Mouse (Mus musculus) 3134 (cell line): Measurements from ENCODE around the gene Fnd3c2.
"Not testable (repeated sequence)": the region's sequence is repeated elsewhere in the genome, so short reads cannot be mapped to it uniquely, and the experiment has no call there.

Experiments used
- DNase-seq: peaks from one replicate; pipeline ENCODE4 v3.0.0-alpha.2; 2011; ENCODE audit warnings: low spot score; ENCODE audit not compliant: insufficient read length; ENCODE audit errors: extremely low read depth

Gene Fnd3c2

DNA sequence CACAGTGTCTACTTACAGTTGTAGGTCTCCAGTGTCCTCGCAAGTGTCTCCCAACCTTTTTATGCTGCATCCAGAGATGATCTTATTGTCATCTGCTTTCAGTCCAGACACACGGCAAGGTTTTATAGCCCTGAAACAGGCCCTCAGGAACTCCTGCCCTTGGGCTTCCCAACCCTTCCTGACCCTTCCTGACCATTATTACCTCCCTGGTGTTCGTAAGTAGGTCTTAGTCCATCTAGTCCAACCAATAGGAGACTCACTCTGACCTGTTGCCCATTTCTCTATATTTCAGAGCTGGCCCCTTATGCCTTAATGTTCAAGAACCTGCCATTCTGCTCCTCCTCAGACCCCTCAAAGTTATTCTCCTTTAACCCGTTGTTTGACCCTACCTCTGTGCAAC is at the start of gene Fnd3c2:
Gene Fnd3c2 (minus strand): TSS at position 101 of the 400 bp plus-strand sequence.
- DNase-seq = no peak

GRCm38 (mm10) chrX:106284441-106284840 is 29.3 kb upstream of the Fnd3c2 start:
- DNase-seq = no peak

- DNase-seq = no peak
Observed at GRCm38 (mm10) chrX:106221058-106221457, 34.1 kb downstream of the Fnd3c2 start, which contains the start of gene Taf9b. TSS of gene Taf9b (minus strand) at chrX:106221158.

GRCm38 (mm10) chrX:106219171-106220032 is 35.8 kb downstream of the Fnd3c2 start:
- no peak for DNase-seq

GRCm38 (mm10) chrX:106209100-106209499 is 46.1 kb downstream of the Fnd3c2 start:
- no peak for DNase-seq

DNA sequence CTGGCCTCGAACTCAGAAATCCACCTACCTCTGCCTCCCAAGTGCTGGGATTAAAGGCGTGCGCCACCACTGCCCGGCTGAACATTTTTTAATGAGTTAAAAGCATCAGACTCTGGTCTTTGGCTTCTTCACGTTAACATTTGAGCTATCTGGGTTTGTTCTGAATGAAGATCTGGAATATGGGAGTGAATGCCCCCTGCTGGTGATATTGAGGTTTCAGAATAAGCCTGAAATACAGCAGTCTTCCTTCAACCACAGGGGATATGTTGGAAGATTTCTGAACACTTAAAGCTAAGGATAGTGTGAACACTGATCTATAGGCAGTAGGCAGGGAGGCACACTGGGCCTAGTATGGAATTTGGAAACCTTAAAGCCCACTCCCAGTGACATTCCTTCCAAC is 56.3 kb downstream of the Fnd3c2 start:
- DNase-seq = no peak

DNA sequence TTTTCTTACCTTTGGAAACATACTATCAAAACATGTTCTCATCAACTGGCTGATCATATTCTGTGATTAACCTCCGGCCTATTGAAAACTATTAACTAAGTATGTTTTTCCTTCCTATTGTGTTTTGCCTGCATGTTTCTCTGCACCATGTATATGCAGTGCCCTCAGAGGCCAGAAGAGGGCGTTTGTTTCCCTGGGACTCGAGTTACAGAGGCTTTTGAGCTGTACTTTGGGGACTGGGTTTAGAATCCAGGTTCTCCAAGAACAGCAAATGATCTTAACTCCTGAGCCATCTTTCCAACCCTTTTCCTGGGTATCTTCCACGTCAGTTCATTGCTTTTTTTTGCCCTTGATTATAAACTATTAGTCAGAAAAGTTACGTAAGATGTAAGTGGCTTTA is 57.9 kb downstream of the Fnd3c2 start:
- DNase-seq = no peak

DNA sequence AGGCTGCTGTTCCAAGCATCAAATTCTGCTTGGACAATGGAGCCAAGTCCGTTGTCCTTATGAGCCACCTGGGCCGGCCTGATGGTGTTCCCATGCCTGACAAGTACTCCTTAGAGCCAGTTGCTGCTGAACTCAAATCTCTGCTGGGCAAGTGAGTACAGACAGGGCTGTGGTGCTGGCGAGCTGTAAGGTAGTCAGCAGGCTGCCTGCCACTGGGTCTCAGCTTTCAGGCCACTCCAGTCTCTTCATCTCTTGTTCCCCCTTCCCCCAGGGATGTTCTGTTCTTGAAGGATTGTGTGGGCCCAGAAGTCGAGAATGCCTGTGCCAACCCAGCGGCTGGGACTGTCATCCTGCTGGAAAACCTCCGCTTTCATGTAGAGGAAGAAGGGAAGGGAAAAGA is 60.8 kb downstream of the Fnd3c2 start:
- DNase-seq = not testable (repeated sequence)

DNA sequence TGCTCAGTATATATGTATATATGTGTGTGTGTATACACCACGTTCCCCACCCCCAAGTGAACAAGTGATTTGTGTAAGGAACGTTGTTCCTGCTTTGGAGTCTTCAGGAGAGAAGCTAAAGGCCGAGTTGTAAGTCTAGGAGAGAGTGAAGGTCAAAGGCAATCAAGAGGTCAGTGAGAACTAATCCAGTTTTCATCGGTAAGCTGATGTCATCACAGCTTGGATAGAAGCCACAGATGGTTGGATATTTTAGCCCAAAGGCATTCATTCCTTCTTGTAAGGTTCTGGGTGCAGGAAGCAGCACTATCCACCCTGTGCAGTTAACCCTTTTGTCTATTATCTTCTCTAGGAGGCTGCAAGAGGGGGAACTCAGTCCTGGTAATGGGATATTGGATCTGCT is 65.1 kb downstream of the Fnd3c2 start:
- DNase-seq = no peak

- DNase-seq = no peak
Observed at GRCm38 (mm10) chrX:106189356-106189755, 65.8 kb downstream of the Fnd3c2 start.

DNA sequence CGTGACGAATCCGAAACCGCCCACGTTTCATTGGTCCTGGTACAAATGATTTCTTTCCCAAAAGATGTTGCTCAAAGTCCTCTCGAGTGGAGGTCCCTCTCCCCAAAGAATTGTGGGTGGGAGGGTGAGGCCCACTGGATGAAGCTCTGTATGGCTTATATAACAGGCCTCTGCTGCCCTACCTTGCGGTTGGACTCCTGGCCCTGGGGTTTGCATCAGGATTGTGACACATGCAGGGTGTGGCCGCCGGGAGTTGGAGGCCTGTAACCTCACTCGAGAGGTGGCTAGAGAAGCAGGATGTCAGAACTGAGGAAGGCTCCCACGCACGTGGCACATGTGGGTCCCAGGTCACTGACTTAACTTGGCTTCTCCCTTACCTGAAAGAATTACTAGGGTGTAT is 67.4 kb downstream of the Fnd3c2 start:
- peak; percentile 67 for DNase-seq

GRCm38 (mm10) chrX:106186713-106187649 is 68.2 kb downstream of the Fnd3c2 start, which contains the start of gene Pgk1:
TSS of gene Pgk1 (plus strand) at chrX:106187100.
- peak; percentile 96 for DNase-seq

DNA sequence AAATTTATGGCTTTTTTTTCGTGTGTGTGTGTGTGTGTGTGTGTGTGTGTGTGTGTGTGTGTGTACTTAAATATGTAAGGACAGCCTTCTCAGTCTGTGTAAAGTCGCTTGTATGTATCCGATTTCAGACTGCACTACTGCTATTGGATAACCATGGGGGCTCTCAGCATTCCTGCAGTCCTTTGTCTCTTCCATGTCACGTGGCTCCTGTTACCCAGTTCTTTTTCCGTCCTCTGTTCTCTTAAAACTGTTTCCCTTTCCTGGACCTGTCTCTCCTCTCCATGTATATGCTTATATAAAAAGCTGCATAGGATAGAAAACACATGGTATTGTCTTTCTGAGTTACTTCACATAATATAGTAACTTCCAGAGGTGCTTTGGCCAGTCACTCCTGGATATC is 69.5 kb downstream of the Fnd3c2 start:
- peak; percentile 42 for DNase-seq
